Mouse (Mus musculus): ENCODE results near the gene Trim58. TPM values are rescaled to one million over a fixed set of nuclear protein-coding genes. Genes with fewer than 3 reads are reported as not detected.

Gene Trim58
- polyA plus RNA-seq (2015; fragmentation: Nextera tagmentation; extraction: Ambion mirVana), result 0.14 and 0.19 TPM in 2 replicates

- Histone ChIP-seq H3K9ac (peak within 1 kb of the TSS; percentile 72), H3K4me1 (replicated peaks) (peaks cover 11% of the 10 kb centered on the region), H3K36me3 (no peaks in the 10 kb centered on the region), H3K27ac (no peak within 1 kb of the TSS), H3K4me3 (peak within 1 kb of the TSS; percentile 44), H3K4me2 (peak within 1 kb of the TSS; percentile 95), H3K27me3 (peaks cover 35% of the 10 kb centered on the region), H3K9me3 (no peaks in the 10 kb centered on the region)
- no peak for ATAC-seq (ENCODE audit: low FRiP score)
- 6% methylated on average over 34 of the region's 34 CpGs for WGBS
Measured at GRCm38 (mm10) chr11:58640272-58640867, at the start of gene Trim58. Gene Trim58, plus strand, starts transcription at chr11:58640465.

GRCm38 (mm10) chr11:58594814-58595213 is 45.5 kb upstream of the Trim58 start, which contains the start of gene Olfr324:
Gene Olfr324, plus strand, starts transcription at chr11:58595114.
- Histone ChIP-seq H3K4me2 (no peak within 1 kb of the TSS), H3K9me3 (no peaks in the 10 kb centered on the region), H3K4me1 (replicated peaks) (no peaks in the 10 kb centered on the region), H3K9ac (no peak within 1 kb of the TSS), H3K36me3 (no peaks in the 10 kb centered on the region), H3K27me3 (no peaks in the 10 kb centered on the region), H3K27ac (no peak within 1 kb of the TSS), H3K4me3 (no peak within 1 kb of the TSS)
- no peak for ATAC-seq (ENCODE audit: low FRiP score)
- 86% methylated on average over 6 of the region's 6 CpGs for WGBS

- H3K36me3 ChIP-seq, result no peaks in the 10 kb centered on the region
- WGBS, result 89% methylated on average over 13 of the region's 13 CpGs
- H3K27ac ChIP-seq, result no peak overlapping the region
- no peak overlapping the region for H3K4me3 ChIP-seq
- ATAC-seq (ENCODE audit: low FRiP score), result no peak
- H3K9ac ChIP-seq, result no peak overlapping the region
- H3K4me2 ChIP-seq, result no peak overlapping the region
- H3K9me3 ChIP-seq, result no peaks in the 10 kb centered on the region
- no peaks in the 10 kb centered on the region for H3K27me3 ChIP-seq
- no peaks in the 10 kb centered on the region for H3K4me1 ChIP-seq (replicated peaks)
Measured at GRCm38 (mm10) chr11:58597837-58598236, 42.4 kb upstream of the Trim58 start.

GRCm38 (mm10) chr11:58602062-58602461 is 38.2 kb upstream of the Trim58 start:
- H3K4me3 ChIP-seq, result no peak overlapping the region
- ATAC-seq (ENCODE audit: low FRiP score), result no peak
- no peak overlapping the region for H3K27ac ChIP-seq
- H3K9ac ChIP-seq, result no peak overlapping the region
- H3K4me2 ChIP-seq, result no peak overlapping the region
- H3K36me3 ChIP-seq, result no peaks in the 10 kb centered on the region
- H3K9me3 ChIP-seq, result no peaks in the 10 kb centered on the region
- no peaks in the 10 kb centered on the region for H3K27me3 ChIP-seq
- no peaks in the 10 kb centered on the region for H3K4me1 ChIP-seq (replicated peaks)

GRCm38 (mm10) chr11:58602800-58603560 is 37.3 kb upstream of the Trim58 start:
- 78% methylated on average over 6 of the region's 6 CpGs for WGBS
- Histone ChIP-seq H3K4me3 (no peak overlapping the region), H3K27ac (no peak overlapping the region), H3K9me3 (no peaks in the 10 kb centered on the region), H3K4me1 (replicated peaks) (no peaks in the 10 kb centered on the region), H3K4me2 (no peak overlapping the region), H3K9ac (no peak overlapping the region), H3K36me3 (no peaks in the 10 kb centered on the region), H3K27me3 (no peaks in the 10 kb centered on the region)
- ATAC-seq (ENCODE audit: low FRiP score), result no peak

GRCm38 (mm10) chr11:58604688-58605087 is 35.6 kb upstream of the Trim58 start:
- H3K9ac ChIP-seq, result no peak overlapping the region
- no peaks in the 10 kb centered on the region for H3K27me3 ChIP-seq
- WGBS, result 65% methylated on average over 2 of the region's 2 CpGs
- ATAC-seq (ENCODE audit: low FRiP score), result no peak
- H3K4me2 ChIP-seq, result no peak overlapping the region
- no peaks in the 10 kb centered on the region for H3K4me1 ChIP-seq (replicated peaks)
- no peaks in the 10 kb centered on the region for H3K9me3 ChIP-seq
- no peak overlapping the region for H3K27ac ChIP-seq
- H3K36me3 ChIP-seq, result no peaks in the 10 kb centered on the region
- H3K4me3 ChIP-seq, result no peak overlapping the region

GRCm38 (mm10) chr11:58605228-58605627 is 35.0 kb upstream of the Trim58 start:
- H3K36me3 ChIP-seq, result no peaks in the 10 kb centered on the region
- no peak overlapping the region for H3K4me2 ChIP-seq
- ATAC-seq (ENCODE audit: low FRiP score), result no peak
- H3K9me3 ChIP-seq, result no peaks in the 10 kb centered on the region
- H3K4me3 ChIP-seq, result no peak overlapping the region
- 89% methylated on average over 3 of the region's 3 CpGs for WGBS
- H3K4me1 ChIP-seq (replicated peaks), result no peaks in the 10 kb centered on the region
- H3K27ac ChIP-seq, result no peak overlapping the region
- no peaks in the 10 kb centered on the region for H3K27me3 ChIP-seq
- no peak overlapping the region for H3K9ac ChIP-seq

- Histone ChIP-seq H3K4me1 (replicated peaks) (no peaks in the 10 kb centered on the region), H3K9ac (no peak overlapping the region), H3K27ac (no peak overlapping the region), H3K4me2 (no peak overlapping the region), H3K4me3 (no peak overlapping the region), H3K36me3 (no peaks in the 10 kb centered on the region), H3K27me3 (no peaks in the 10 kb centered on the region), H3K9me3 (no peaks in the 10 kb centered on the region)
- ATAC-seq (ENCODE audit: low FRiP score), result no peak
- WGBS, result 91% methylated on average over 12 of the region's 12 CpGs
Measured at GRCm38 (mm10) chr11:58606177-58606919, 33.9 kb upstream of the Trim58 start.

GRCm38 (mm10) chr11:58607030-58607429 is 33.2 kb upstream of the Trim58 start:
- H3K4me2 ChIP-seq, result no peak overlapping the region
- ATAC-seq (ENCODE audit: low FRiP score), result no peak
- 80% methylated on average over 6 of the region's 6 CpGs for WGBS
- no peak overlapping the region for H3K4me3 ChIP-seq
- no peaks in the 10 kb centered on the region for H3K4me1 ChIP-seq (replicated peaks)
- no peaks in the 10 kb centered on the region for H3K36me3 ChIP-seq
- H3K27me3 ChIP-seq, result no peaks in the 10 kb centered on the region
- H3K9ac ChIP-seq, result no peak overlapping the region
- H3K9me3 ChIP-seq, result no peaks in the 10 kb centered on the region
- no peak overlapping the region for H3K27ac ChIP-seq

- Histone ChIP-seq H3K27ac (no peak overlapping the region), H3K36me3 (no peaks in the 10 kb centered on the region), H3K4me3 (no peak overlapping the region), H3K4me1 (replicated peaks) (no peaks in the 10 kb centered on the region), H3K9ac (no peak overlapping the region), H3K27me3 (no peaks in the 10 kb centered on the region), H3K9me3 (no peaks in the 10 kb centered on the region), H3K4me2 (no peak overlapping the region)
- 87% methylated on average over 3 of the region's 3 CpGs for WGBS
- ATAC-seq (ENCODE audit: low FRiP score), result no peak
Measured at GRCm38 (mm10) chr11:58613359-58613758, 26.9 kb upstream of the Trim58 start.

- H3K36me3 ChIP-seq, result no peaks in the 10 kb centered on the region
- no peak overlapping the region for H3K4me2 ChIP-seq
- no peaks in the 10 kb centered on the region for H3K9me3 ChIP-seq
- H3K27ac ChIP-seq, result no peak overlapping the region
- no peak overlapping the region for H3K9ac ChIP-seq
- no peak for ATAC-seq (ENCODE audit: low FRiP score)
- no peaks in the 10 kb centered on the region for H3K27me3 ChIP-seq
- no peaks in the 10 kb centered on the region for H3K4me1 ChIP-seq (replicated peaks)
- H3K4me3 ChIP-seq, result no peak overlapping the region
Measured at GRCm38 (mm10) chr11:58614526-58614925, 25.7 kb upstream of the Trim58 start.

GRCm38 (mm10) chr11:58615975-58616374 is 24.3 kb upstream of the Trim58 start, which contains the start of gene 2210407C18Rik:
Gene 2210407C18Rik, minus strand, starts transcription at chr11:58616075.
- no peak within 1 kb of the TSS for H3K4me3 ChIP-seq
- H3K4me2 ChIP-seq, result no peak within 1 kb of the TSS
- no peak for ATAC-seq (ENCODE audit: low FRiP score)
- no peaks in the 10 kb centered on the region for H3K36me3 ChIP-seq
- no peaks in the 10 kb centered on the region for H3K27me3 ChIP-seq
- no peak within 1 kb of the TSS for H3K9ac ChIP-seq
- H3K27ac ChIP-seq, result no peak within 1 kb of the TSS
- no peaks in the 10 kb centered on the region for H3K4me1 ChIP-seq (replicated peaks)
- no peaks in the 10 kb centered on the region for H3K9me3 ChIP-seq
- 96% methylated on average over 4 of the region's 4 CpGs for WGBS

Data from hindbrain, embryonic 13.5 days (tissue).